Mouse (Mus musculus) cortical plate, adult 2 months (tissue): ENCODE measurements around the gene Fam135a.

Experiments
- CTCF ChIP-seq: fragments of 200-500 bp; IDR thresholded peaks from 2 replicates; pipeline ENCODE4 v1.5.1; 2011; ENCODE audit warnings: mild to moderate bottlenecking, control low read depth, low read length; ENCODE audit not compliant: insufficient read depth; ENCODE audit errors: extremely low read depth
- POLR2A ChIP-seq: fragments of 200-500 bp; IDR thresholded peaks from 2 replicates; pipeline ENCODE4 v1.6.1; 2011; ENCODE audit warnings: mild to moderate bottlenecking, low read length, control low read depth; ENCODE audit not compliant: insufficient read depth; ENCODE audit errors: extremely low read depth

- TF ChIP-seq CTCF (peak; percentile 98), POLR2A (no peak)
These were observed 37.0 kb upstream of the Fam135a start for GRCm38 (mm10) chr1:24137133-24137532.
